Mouse (Mus musculus) forebrain, embryonic 13.5 days (tissue): ENCODE data around the gene Orm3. TPM values are rescaled to one million over a fixed set of nuclear protein-coding genes. Genes with fewer than 3 reads are reported as not detected.
A peak's percentile ranks its signal among the peaks of the same experiment; 100 is the strongest.

ENCODE experiments used
- ATAC-seq: fragments of 200-750 bp; cut with Nextera tagmentation; 2 replicates; pipeline ENCODE4 v1.8.0; 2017
- H3K27ac ChIP-seq: fragments of 300-500 bp; sonication (generic); 2 replicates; pipeline ENCODE4 v1.5.1; 2015; ENCODE audit warnings: inconsistent platforms, mild to moderate bottlenecking, moderate library complexity
- H3K27me3 ChIP-seq: fragments of 300-500 bp; sonication (generic); 2 replicates; pipeline ENCODE4 v1.6.1; 2015; ENCODE audit warnings: mild to moderate bottlenecking, inconsistent platforms
- H3K36me3 ChIP-seq: fragments of 300-500 bp; sonication (generic); 2 replicates; pipeline ENCODE4 v1.6.1; 2015; ENCODE audit warnings: mild to moderate bottlenecking, inconsistent platforms; ENCODE audit not compliant: poor library complexity, severe bottlenecking
- H3K4me1 ChIP-seq: fragments of 300-500 bp; sonication (generic); 2 replicates; pipeline ENCODE4 v1.6.1; 2015; ENCODE audit warnings: inconsistent platforms
- H3K4me2 ChIP-seq: fragments of 300-500 bp; sonication (generic); 2 replicates; pipeline ENCODE4 v1.6.1; 2015; ENCODE audit warnings: inconsistent platforms, mild to moderate bottlenecking, moderate library complexity
- H3K4me3 ChIP-seq: fragments of 300-500 bp; sonication (generic); 2 replicates; pipeline ENCODE4 v1.5.1; 2015; ENCODE audit warnings: mild to moderate bottlenecking, inconsistent platforms
- H3K9ac ChIP-seq: fragments of 300-500 bp; sonication (generic); 2 replicates; pipeline ENCODE4 v1.6.1; 2015; ENCODE audit warnings: mild to moderate bottlenecking, inconsistent platforms
- H3K9me3 ChIP-seq: fragments of 300-500 bp; sonication (generic); replicated peaks from 2 replicates; pipeline ENCODE4 v1.6.1; 2016; ENCODE audit warnings: inconsistent platforms
- WGBS: fragments of 180-500 bp; shearing (Covaris S2); methylation state at CpG from one replicate; pipeline ENCODE4 v1.1.7; 2015; 5-methylcytosine and 5-hydroxymethylcytosine counted together
- polyA plus RNA-seq: library from polyadenylated mRNA; unstranded; fragments of >200 nt; fragmentation: Nextera tagmentation; extraction: Ambion mirVana; gene quantifications from 2 replicates; pipeline ENCODE4 v1.2.1, GENCODE M21; 2015

Orm3 gene
- polyA plus RNA-seq, 1 experiment from 2014 or later = not detected

GRCm38 (mm10) chr4:63342491-63342890 is 13.5 kb upstream of the Orm3 start:
- Histone ChIP-seq H3K27ac (no peak overlapping the region), H3K4me3 (no peak overlapping the region), H3K27me3 (no peaks in the 10 kb centered on the region), H3K4me1 (no peaks in the 10 kb centered on the region), H3K36me3 (no peaks in the 10 kb centered on the region), H3K9ac (no peak overlapping the region), H3K4me2 (no peak overlapping the region), H3K9me3 (no peaks in the 10 kb centered on the region)
- no peak for ATAC-seq
- 70% methylated on average over 4 of the region's 4 CpGs for WGBS

GRCm38 (mm10) chr4:63343608-63344007 is 12.4 kb upstream of the Orm3 start:
- H3K4me1 ChIP-seq = no peaks in the 10 kb centered on the region
- no peak overlapping the region for H3K4me3 ChIP-seq
- WGBS = 71% methylated on average over 3 of the region's 3 CpGs
- H3K27me3 ChIP-seq = no peaks in the 10 kb centered on the region
- H3K9me3 ChIP-seq = no peaks in the 10 kb centered on the region
- no peak for ATAC-seq
- H3K9ac ChIP-seq = no peak overlapping the region
- H3K27ac ChIP-seq = no peak overlapping the region
- H3K36me3 ChIP-seq = no peaks in the 10 kb centered on the region
- no peak overlapping the region for H3K4me2 ChIP-seq

- H3K4me2 ChIP-seq = no peak within 1 kb of the TSS
- WGBS = 93% methylated on average over 8 of the region's 8 CpGs
- no peaks in the 10 kb centered on the region for H3K4me1 ChIP-seq
- no peaks in the 10 kb centered on the region for H3K36me3 ChIP-seq
- H3K27me3 ChIP-seq = no peaks in the 10 kb centered on the region
- no peak within 1 kb of the TSS for H3K4me3 ChIP-seq
- H3K9me3 ChIP-seq = no peaks in the 10 kb centered on the region
- H3K9ac ChIP-seq = no peak within 1 kb of the TSS
- no peak for ATAC-seq
- H3K27ac ChIP-seq = no peak within 1 kb of the TSS
These were observed 11.7 kb upstream of the Orm3 start, which contains the start of gene Orm1 for GRCm38 (mm10) chr4:63344295-63344694. Gene Orm1, plus strand, starts transcription at chr4:63344560.

GRCm38 (mm10) chr4:63345261-63345660 is 10.7 kb upstream of the Orm3 start:
- H3K4me3 ChIP-seq = no peak overlapping the region
- H3K27me3 ChIP-seq = no peaks in the 10 kb centered on the region
- no peaks in the 10 kb centered on the region for H3K9me3 ChIP-seq
- no peaks in the 10 kb centered on the region for H3K4me1 ChIP-seq
- no peaks in the 10 kb centered on the region for H3K36me3 ChIP-seq
- H3K27ac ChIP-seq = no peak overlapping the region
- no peak overlapping the region for H3K9ac ChIP-seq
- no peak for ATAC-seq
- no peak overlapping the region for H3K4me2 ChIP-seq

GRCm38 (mm10) chr4:63346659-63347058 is 9.3 kb upstream of the Orm3 start:
- no peak overlapping the region for H3K4me3 ChIP-seq
- H3K9me3 ChIP-seq = no peaks in the 10 kb centered on the region
- no peaks in the 10 kb centered on the region for H3K27me3 ChIP-seq
- no peaks in the 10 kb centered on the region for H3K4me1 ChIP-seq
- no peak overlapping the region for H3K9ac ChIP-seq
- no peak for ATAC-seq
- H3K4me2 ChIP-seq = no peak overlapping the region
- no peak overlapping the region for H3K27ac ChIP-seq
- no peaks in the 10 kb centered on the region for H3K36me3 ChIP-seq
- 93% methylated on average over 4 of the region's 4 CpGs for WGBS

- no peak overlapping the region for H3K4me3 ChIP-seq
- no peak overlapping the region for H3K4me2 ChIP-seq
- no peak overlapping the region for H3K27ac ChIP-seq
- H3K9ac ChIP-seq = no peak overlapping the region
- H3K4me1 ChIP-seq = no peaks in the 10 kb centered on the region
- ATAC-seq = no peak
- H3K27me3 ChIP-seq = no peaks in the 10 kb centered on the region
- 79% methylated on average over 6 of the region's 6 CpGs for WGBS
- no peaks in the 10 kb centered on the region for H3K9me3 ChIP-seq
- no peaks in the 10 kb centered on the region for H3K36me3 ChIP-seq
These were observed 7.4 kb upstream of the Orm3 start for GRCm38 (mm10) chr4:63348524-63348923.

- no peak overlapping the region for H3K9ac ChIP-seq
- 69% methylated on average over 2 of the region's 2 CpGs for WGBS
- no peak overlapping the region for H3K27ac ChIP-seq
- no peak overlapping the region for H3K4me3 ChIP-seq
- ATAC-seq = no peak
- H3K4me1 ChIP-seq = no peaks in the 10 kb centered on the region
- no peak overlapping the region for H3K4me2 ChIP-seq
- H3K27me3 ChIP-seq = no peaks in the 10 kb centered on the region
- H3K9me3 ChIP-seq = no peaks in the 10 kb centered on the region
- H3K36me3 ChIP-seq = no peaks in the 10 kb centered on the region
These were observed 1.1 kb downstream of the Orm3 start for GRCm38 (mm10) chr4:63356981-63357570.

GRCm38 (mm10) chr4:63359861-63360260 is 3.9 kb downstream of the Orm3 start:
- 79% methylated on average over 6 of the region's 6 CpGs for WGBS
- Histone ChIP-seq H3K9ac (no peak overlapping the region), H3K4me1 (no peaks in the 10 kb centered on the region), H3K27me3 (no peaks in the 10 kb centered on the region), H3K4me2 (no peak overlapping the region), H3K9me3 (no peaks in the 10 kb centered on the region), H3K27ac (no peak overlapping the region), H3K4me3 (no peak overlapping the region), H3K36me3 (no peaks in the 10 kb centered on the region)
- ATAC-seq = no peak

GRCm38 (mm10) chr4:63362150-63362549 is 6.2 kb downstream of the Orm3 start, which contains the start of gene Orm2:
Gene Orm2, plus strand, starts transcription at chr4:63362449.
- no peaks in the 10 kb centered on the region for H3K9me3 ChIP-seq
- 85% methylated on average over 5 of the region's 5 CpGs for WGBS
- H3K9ac ChIP-seq = no peak within 1 kb of the TSS
- no peaks in the 10 kb centered on the region for H3K27me3 ChIP-seq
- H3K36me3 ChIP-seq = peaks cover 7% of the 10 kb centered on the region
- no peaks in the 10 kb centered on the region for H3K4me1 ChIP-seq
- no peak within 1 kb of the TSS for H3K4me3 ChIP-seq
- H3K27ac ChIP-seq = no peak within 1 kb of the TSS
- ATAC-seq = no peak
- H3K4me2 ChIP-seq = no peak within 1 kb of the TSS

GRCm38 (mm10) chr4:63368577-63368976 is 12.6 kb downstream of the Orm3 start:
- Histone ChIP-seq H3K9me3 (no peaks in the 10 kb centered on the region), H3K4me2 (no peak overlapping the region), H3K27ac (no peak overlapping the region), H3K36me3 (peaks cover 70% of the 10 kb centered on the region), H3K9ac (no peak overlapping the region), H3K4me3 (no peak overlapping the region), H3K4me1 (no peaks in the 10 kb centered on the region), H3K27me3 (no peaks in the 10 kb centered on the region)
- WGBS = 15% methylated on average over 4 of the region's 4 CpGs
- ATAC-seq = peak; percentile 75

GRCm38 (mm10) chr4:63370897-63371296 is 14.9 kb downstream of the Orm3 start:
- H3K9ac ChIP-seq = no peak overlapping the region; the same call in 1 of the 2 replicates
- peaks cover 92% of the 10 kb centered on the region for H3K36me3 ChIP-seq
- no peak overlapping the region for H3K27ac ChIP-seq
- H3K27me3 ChIP-seq = no peaks in the 10 kb centered on the region
- 33% methylated on average over 7 of the region's 7 CpGs for WGBS
- H3K4me2 ChIP-seq = no peak overlapping the region
- no peak overlapping the region for H3K4me3 ChIP-seq
- ATAC-seq = no peak
- H3K9me3 ChIP-seq = no peaks in the 10 kb centered on the region
- 0 out of 2 replicates have a peak, but pooled peaks cover 7% of the 10 kb centered on the region for H3K4me1 ChIP-seq

GRCm38 (mm10) chr4:63371890-63372289 is 15.9 kb downstream of the Orm3 start:
- no peak overlapping the region for H3K9ac ChIP-seq
- 65% methylated on average over 3 of the region's 3 CpGs for WGBS
- no peak overlapping the region for H3K27ac ChIP-seq
- H3K36me3 ChIP-seq = peaks cover 97% of the 10 kb centered on the region
- H3K9me3 ChIP-seq = no peaks in the 10 kb centered on the region
- no peaks in the 10 kb centered on the region for H3K27me3 ChIP-seq
- no peak overlapping the region for H3K4me2 ChIP-seq
- H3K4me3 ChIP-seq = no peak overlapping the region
- 0 out of 2 replicates have a peak, but pooled peaks cover 7% of the 10 kb centered on the region for H3K4me1 ChIP-seq
- ATAC-seq = no peak

GRCm38 (mm10) chr4:63373404-63373803 is 17.4 kb downstream of the Orm3 start:
- Histone ChIP-seq H3K9ac (no peak overlapping the region), H3K4me3 (no peak overlapping the region), H3K36me3 (peaks cover 98% of the 10 kb centered on the region), H3K4me1 (0 out of 2 replicates have a peak, but pooled peaks cover 7% of the 10 kb centered on the region), H3K4me2 (no peak overlapping the region), H3K9me3 (no peaks in the 10 kb centered on the region), H3K27ac (no peak overlapping the region), H3K27me3 (no peaks in the 10 kb centered on the region)
- ATAC-seq = no peak
- WGBS = 95% methylated on average over 8 of the region's 8 CpGs
